Mouse (Mus musculus) left cerebral cortex, postnatal 25 days (tissue): ENCODE measurements around the gene Pgbd5. TPM values are rescaled to one million over a fixed set of nuclear protein-coding genes. Genes with fewer than 3 reads are reported as not detected.
A peak's percentile ranks its signal among the peaks of the same experiment; 100 is the strongest.
"Not testable (repeated sequence)": the region's sequence is repeated elsewhere in the genome, so short reads cannot be mapped to it uniquely, and the experiment has no call there.

Experiments
- DNase-seq, 2 experiments: peaks; one replicate each; pipeline ENCODE4 v3.0.0; 2022; ENCODE audit warnings: low spot score in 2 of 2, mixed read lengths in 1 of 2
- intact Hi-C: fragments of 180-260 bp; cut with DNase I; formaldehyde crosslinking; loops from one replicate; pipeline ENCODE4 v1.15.1; 2025
- total RNA-seq, 2 experiments: library from RNA; stranded (reverse); gene quantifications; 2 replicates each; pipeline ENCODE4 v1.2.3; 2021

Gene Pgbd5
- total RNA-seq, 2 experiments from 2014 or later, result 210 to 228 TPM

DNA sequence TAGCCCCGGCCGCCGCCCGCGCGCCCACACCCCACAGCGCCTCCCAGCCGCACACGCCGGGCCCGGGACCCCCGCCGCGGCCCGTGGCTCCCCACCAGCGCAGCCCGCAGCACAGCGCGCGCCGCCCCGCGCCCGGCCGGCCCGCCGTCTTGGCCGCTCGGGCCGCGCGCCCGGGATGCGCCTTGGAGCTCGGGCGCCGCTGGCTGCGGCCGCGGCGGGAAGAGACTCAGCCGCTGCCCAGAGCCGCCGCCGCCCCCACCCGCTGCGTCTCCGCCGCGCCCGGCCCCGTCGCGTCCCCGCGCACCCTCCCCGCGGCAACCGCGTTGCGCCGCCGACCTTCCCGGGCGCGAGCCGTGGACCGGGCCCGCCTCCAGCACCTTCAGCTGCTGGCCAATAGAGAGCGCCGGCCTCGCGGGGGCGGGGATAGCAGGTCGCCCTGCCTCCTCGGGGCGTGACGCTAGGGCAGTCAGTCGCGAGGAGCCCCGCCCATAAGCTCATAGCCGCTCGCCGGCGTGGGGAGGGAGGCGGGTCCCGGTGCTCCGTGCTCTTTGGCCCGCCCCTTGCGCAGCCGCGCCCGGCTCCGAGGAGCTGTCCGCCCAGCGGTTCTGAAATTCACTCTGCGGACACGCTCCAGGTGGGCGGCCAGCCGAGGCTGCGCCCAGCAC, 5.2 kb downstream of the Pgbd5 start:
- peak; percentile 98 for DNase-seq
- intact Hi-C loops, result loop anchor here (1.0 to 5.0 kb wide), 3 partner anchors 37 to 83 kb away; no protein-coding TSS in a partner anchor

- DNase-seq, result peak in 1 of 2 experiments; percentile 54
- intact Hi-C loops, result loop anchor here (1.0 to 5.0 kb wide), 3 partner anchors 36 to 83 kb away; no protein-coding TSS in a partner anchor
Observed at GRCm38 (mm10) chr8:124433451-124434125, 5.9 kb downstream of the Pgbd5 start.

GRCm38 (mm10) chr8:124430881-124431280, 8.6 kb downstream of the Pgbd5 start:
- peak in 1 of 2 experiments; percentile 53 for DNase-seq
- intact Hi-C loops, result loop anchor here (5.0 kb wide), 1 partner anchor 34 kb away; no protein-coding TSS in a partner anchor

DNA sequence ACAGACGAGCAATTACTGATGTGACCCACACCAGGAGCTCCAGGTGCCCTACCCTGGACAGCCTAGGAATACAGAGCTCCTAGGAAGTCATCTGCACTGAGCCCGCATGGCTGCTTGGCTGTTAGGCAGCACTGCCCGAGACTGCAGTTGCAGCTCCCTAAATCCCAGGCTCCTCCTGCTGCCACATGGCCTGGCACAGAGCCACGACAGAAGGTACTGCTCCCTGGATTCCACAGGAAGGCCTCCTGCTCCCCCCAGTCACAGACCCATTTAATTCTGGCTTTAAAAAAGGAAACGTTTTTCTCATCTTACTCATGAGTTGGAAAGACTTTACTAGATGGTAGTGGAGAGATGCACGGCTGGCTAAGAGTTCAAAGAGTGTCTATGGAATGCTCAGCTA, 10.0 kb downstream of the Pgbd5 start:
- DNase-seq, result peak in 1 of 2 experiments; percentile 68
- intact Hi-C loops, result no loop called here

DNA sequence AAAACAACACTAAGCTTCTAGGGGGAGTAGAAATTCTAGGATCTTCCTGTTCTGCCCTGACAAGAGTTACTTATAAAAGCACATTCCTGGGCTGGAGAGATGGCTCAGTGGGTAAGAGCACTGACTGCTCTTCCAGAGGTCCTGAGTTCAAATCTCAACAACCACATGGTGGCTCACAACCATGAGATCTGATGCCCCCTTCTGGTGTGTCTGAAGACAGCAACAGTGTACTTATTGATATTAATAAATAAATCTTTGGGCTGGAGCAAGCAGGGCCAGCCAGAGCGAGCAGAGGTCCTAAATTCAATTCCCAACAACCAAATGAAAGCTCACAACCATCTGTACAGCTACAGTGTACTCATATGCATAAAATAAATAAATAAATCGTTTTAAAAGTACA, 10.7 kb downstream of the Pgbd5 start:
- DNase-seq, intact Hi-C loops: not testable (repeated sequence)

GRCm38 (mm10) chr8:124421413-124421812, 18.0 kb downstream of the Pgbd5 start:
- DNase-seq, result no peak
- intact Hi-C loops, result no loop called here

DNA sequence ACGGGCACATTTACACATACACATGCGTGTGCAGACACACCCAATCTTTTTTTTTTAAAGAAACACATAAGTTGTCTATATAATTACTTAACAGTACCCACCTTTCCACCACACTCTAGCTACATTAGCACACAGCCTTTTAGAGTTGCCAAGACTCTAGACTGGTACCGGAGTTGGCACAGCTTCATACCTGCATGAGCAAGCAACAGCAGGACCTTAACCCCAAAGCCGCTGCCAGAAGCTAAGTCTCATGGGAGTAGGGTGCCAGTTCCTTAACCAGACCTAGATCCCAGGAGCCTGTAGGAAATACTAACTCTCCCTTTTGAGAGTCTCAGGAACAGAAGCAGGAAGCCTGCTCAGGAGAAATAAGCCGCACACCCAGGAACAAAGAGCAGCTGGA, 20.5 kb downstream of the Pgbd5 start:
- intact Hi-C loops, result no loop called here
- no peak for DNase-seq

DNA sequence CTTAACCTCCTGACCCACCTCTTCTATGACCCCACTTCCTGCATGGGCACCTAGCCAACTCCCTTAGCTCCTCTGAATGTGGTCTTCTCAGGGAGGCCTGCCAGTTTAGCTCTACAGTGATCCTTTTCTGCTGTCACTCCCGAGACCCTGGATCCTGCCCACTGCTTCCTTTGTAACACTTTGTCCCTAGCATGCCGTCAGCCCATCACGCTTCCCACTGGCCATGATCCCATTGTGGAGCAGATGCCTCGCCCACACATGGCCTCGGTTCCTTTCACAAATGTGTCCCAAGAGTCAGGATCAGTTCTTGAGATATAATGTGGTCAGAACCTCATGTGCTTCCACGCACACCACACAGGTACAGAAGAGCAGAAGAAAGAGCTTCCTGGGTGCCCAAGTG, 21.3 kb downstream of the Pgbd5 start:
- peak in 1 of 2 experiments; percentile 61 for DNase-seq
- intact Hi-C loops, result no loop called here

DNA sequence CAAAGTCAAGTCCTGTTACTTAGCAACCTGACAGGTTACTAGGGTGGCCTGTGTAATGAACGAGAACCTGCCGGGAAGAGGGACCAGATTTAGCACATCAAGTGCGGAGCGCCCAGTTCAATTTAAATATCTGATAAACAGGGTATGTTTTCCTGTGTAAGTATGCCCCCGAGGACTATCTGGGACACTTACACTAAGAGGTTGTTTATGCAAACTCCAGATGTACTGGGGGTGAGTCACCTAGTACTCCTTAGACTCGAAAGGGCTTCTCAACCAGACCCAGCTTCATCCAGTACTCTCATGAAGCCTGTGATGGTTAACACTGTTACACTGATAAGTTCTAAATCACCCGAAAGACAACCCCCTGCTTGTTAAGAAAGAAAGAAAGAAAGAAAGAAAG, 22.8 kb downstream of the Pgbd5 start:
- DNase-seq, result no peak
- intact Hi-C loops, result no loop called here

DNA sequence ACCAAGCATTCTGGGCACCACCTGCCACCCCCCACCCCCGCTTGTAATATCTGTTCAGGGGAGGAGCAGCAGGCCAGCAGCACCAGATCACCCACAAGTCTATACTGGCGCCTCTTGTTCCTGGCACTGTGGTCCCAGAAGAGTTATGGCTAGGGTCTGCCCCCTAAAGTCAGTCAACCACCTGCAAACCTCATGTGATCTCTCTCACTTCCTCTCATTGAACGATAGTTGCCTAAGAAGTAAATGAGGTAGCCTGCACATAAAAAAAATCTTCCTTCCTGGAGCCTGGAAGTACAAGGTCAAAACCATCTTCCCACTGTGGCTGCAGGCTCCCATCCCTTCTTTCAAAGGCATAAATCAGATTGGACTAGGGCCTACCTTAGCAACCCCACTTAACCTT, 23.7 kb downstream of the Pgbd5 start:
- intact Hi-C loops, result no loop called here
- DNase-seq, result no peak

DNA sequence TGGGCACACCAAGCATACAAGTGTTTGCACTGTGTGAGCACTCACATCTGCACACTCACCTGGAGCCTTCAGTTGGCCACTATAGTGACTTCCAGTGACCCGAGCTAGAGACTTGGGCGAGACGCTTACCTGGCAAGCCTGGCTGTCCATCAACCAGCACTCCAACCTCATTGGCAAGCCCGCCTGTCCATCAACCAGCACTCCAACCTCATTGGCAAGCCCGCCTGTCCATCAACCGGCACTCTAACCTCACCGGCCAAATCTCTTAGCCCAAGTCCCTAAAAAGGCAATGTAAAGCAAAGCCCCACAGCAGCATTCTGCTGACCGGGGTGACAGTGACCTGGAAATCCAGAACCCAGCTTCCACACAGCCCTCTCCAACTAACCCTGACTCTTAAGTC, 24.5 kb downstream of the Pgbd5 start:
- no peak for DNase-seq
- intact Hi-C loops, result no loop called here

GRCm38 (mm10) chr8:124413244-124413965, 26.1 kb downstream of the Pgbd5 start:
- intact Hi-C loops, result no loop called here
- peak in 1 of 2 experiments; percentile 80 for DNase-seq

GRCm38 (mm10) chr8:124412496-124413243, 26.8 kb downstream of the Pgbd5 start:
- DNase-seq, result no peak

DNA sequence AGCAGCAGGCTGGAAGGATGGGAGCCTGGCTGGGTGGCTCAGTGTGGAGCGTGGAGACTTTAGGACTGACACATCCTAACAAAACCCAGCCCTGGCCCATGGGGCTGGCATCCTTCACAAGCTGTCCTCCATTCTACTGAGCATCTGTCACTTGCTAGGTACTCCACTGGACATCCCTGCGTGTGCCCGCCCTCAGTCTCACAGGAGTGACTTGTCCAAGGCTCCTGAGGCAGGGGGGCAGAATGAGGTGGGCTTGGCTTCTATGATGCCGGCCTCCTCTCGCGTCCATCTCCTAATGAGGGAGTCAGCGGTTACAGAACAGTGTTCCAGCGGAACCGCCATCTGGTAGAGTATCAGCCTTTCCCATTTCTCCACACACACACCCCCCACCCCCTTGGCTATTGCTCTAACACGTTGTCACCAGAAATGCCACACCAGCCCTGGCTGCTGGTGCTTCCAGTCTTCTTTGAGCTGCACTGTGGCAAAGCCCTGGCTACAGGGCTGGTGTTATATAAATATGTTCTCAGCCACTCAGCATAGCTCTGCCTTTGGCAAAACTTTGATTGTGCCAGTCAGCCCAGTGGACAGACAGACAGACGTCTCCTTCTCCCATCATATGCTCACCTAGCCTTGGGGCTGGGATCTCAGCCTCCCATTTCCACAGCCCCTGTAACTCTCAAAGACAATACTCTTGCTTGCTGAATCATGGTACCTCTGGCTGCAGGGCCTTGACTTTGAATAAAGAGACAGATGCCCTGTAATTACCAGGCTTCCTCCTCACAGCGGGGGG, 34.8 kb downstream of the Pgbd5 start:
- intact Hi-C loops, result no loop called here

More at GRCm38 (mm10) chr8:124412496-124413243, 26.8 kb downstream of the Pgbd5 start:
- intact Hi-C loops, result no loop called here

GRCm38 (mm10) chr8:124403876-124404275, 35.6 kb downstream of the Pgbd5 start:
- no peak for DNase-seq
- intact Hi-C loops, result no loop called here

More for the DNA sequence above, 34.8 kb downstream of the Pgbd5 start:
- no peak for DNase-seq

- peak; percentile 57 to 87 for DNase-seq
- intact Hi-C loops, result loop anchor here (5.0 kb wide), 2 partner anchors 33 to 173 kb away; no protein-coding TSS in a partner anchor
Observed at GRCm38 (mm10) chr8:124399403-124399861, 40.0 kb downstream of the Pgbd5 start.

GRCm38 (mm10) chr8:124398843-124399402, 40.5 kb downstream of the Pgbd5 start:
- intact Hi-C loops, result loop anchor here (5.0 kb wide), 2 partner anchors 33 to 173 kb away; no protein-coding TSS in a partner anchor
- peak in 1 of 2 experiments; percentile 56 for DNase-seq
